Mouse (Mus musculus) 3134 (cell line): ENCODE data around the gene Ddah1.
A peak's percentile ranks its signal among the peaks of the same experiment; 100 is the strongest.

ENCODE experiments used
- DNase-seq: peaks from one replicate; pipeline ENCODE4 v3.0.0-alpha.2; 2011; ENCODE audit warnings: low spot score; ENCODE audit not compliant: insufficient read length; ENCODE audit errors: extremely low read depth

Gene Ddah1

GRCm38 (mm10) chr3:145938405-145939349, 180.2 kb downstream of the Ddah1 start:
- no peak for DNase-seq

DNA sequence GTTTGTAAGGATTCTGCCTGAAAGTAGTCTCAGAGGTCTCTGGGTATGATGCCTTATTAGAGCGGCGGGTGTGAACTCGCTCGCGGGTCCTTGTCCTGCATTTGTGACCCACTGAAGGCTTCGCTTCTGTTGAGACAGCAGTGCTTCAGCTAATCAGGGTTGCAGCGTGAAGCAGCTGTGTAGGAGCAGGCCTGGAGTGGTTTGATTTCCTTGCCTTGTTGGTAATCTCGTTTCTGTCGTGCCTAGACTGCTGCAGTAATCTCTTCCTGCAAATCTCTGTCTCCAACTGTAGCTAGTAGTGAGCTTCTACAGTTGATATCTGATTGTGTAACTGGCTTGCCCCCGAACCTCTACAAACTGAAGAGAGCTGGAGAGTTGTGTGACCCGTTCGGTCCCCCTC, 180.9 kb downstream of the Ddah1 start:
- no peak for DNase-seq

DNA sequence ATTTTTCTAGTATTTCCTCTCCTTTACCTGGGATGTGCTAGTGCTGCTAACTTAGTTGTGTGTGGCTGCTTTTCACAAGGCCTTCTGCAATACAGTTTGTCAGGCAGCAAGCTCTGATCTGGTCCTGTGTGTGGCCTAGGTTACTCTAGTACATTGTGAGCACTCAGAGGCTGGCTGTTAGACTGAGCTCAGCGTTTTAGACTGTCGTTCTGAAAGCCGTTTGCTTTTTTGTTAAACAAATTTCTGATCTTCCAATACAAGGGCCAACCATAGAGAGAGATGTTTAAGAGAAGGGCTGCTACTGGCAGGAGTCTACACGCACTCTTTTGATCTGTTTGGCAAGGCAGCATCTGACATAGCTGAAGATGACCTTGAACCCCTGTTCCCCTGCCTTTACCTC, 181.5 kb downstream of the Ddah1 start:
- DNase-seq = no peak

DNA sequence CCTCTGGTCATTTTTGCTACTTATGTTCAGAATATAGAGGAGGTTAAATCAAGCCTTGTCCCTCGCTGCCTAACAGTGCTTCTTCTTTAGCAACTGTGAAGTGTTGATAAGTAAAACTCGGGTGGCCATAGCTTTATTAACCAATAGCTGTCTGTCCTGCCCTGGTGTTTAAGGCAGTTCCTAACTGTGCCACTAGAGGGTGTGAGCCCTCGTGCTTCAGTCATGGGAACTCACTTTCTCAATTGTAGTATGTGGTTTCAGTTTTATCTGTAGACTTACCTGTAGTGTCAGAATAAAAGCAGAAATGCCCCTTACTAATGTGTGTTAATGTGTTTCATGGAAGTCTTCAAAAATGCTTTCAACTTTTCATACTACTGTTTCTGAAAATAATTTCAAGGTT, 183.5 kb downstream of the Ddah1 start:
- DNase-seq = peak; percentile 34
